Mouse (Mus musculus): Measurements from ENCODE around the gene Hoxb7. TPM values are rescaled to one million over a fixed set of nuclear protein-coding genes. Genes with fewer than 3 reads are reported as not detected.

The Hoxb7 gene
- polyA plus RNA-seq, 1 experiment from 2014 or later, result 0.51 TPM

GRCm38 (mm10) chr11:96272024-96272921 is 14.2 kb upstream of the Hoxb7 start:
- TF ChIP-seq EP300 (IDR thresholded peaks at IDR 0.05; ENCODE audit: low read depth), result no peak
- no peak for TF ChIP-seq CTCF (IDR thresholded peaks at IDR 0.05; ENCODE audit: low read depth)
- Histone ChIP-seq H3K9me3 (ENCODE audit: low read length) (no peaks in the 10 kb centered on the region), H3K9ac (replicated peaks) (no peak overlapping the region), H3K4me1 (ENCODE audit: insufficient read depth) (peaks cover 4% of the 10 kb centered on the region; the same call in 1 of the 2 replicates), H3K36me3 (replicated peaks; ENCODE audit: insufficient read depth, low read length) (no peaks in the 10 kb centered on the region), H3K4me3 (ENCODE audit: low read depth, low read length) (peak overlapping the region; percentile 13; the same call in 1 of the 2 replicates), H3K27ac (ENCODE audit: low read depth) (no peak overlapping the region), H3K4me2 (ENCODE audit: low read depth, low read length) (peak overlapping the region; percentile 13; the same call in 1 of the 2 replicates), H3K27me3 (ENCODE audit: insufficient read depth, low read length) (peaks cover 99% of the 10 kb centered on the region)
- DNase-seq, result no peak
- no peak for ATAC-seq
- 1% methylated on average over 57 of the region's 58 CpGs for WGBS (ENCODE audit: insufficient replicate concordance)

GRCm38 (mm10) chr11:96274428-96274827 is 12.0 kb upstream of the Hoxb7 start:
- Histone ChIP-seq H3K9ac (replicated peaks) (no peak overlapping the region), H3K36me3 (replicated peaks; ENCODE audit: insufficient read depth, low read length) (no peaks in the 10 kb centered on the region), H3K27ac (ENCODE audit: low read depth) (no peak overlapping the region), H3K9me3 (ENCODE audit: low read length) (no peaks in the 10 kb centered on the region), H3K4me3 (ENCODE audit: low read depth, low read length) (no peak overlapping the region), H3K27me3 (ENCODE audit: insufficient read depth, low read length) (peaks cover 98% of the 10 kb centered on the region), H3K4me2 (ENCODE audit: low read depth, low read length) (no peak overlapping the region), H3K4me1 (ENCODE audit: insufficient read depth) (peaks cover 4% of the 10 kb centered on the region; the same call in 1 of the 2 replicates)
- DNase-seq, result no peak
- WGBS (ENCODE audit: insufficient replicate concordance), result 43% methylated on average over 10 of the region's 10 CpGs
- TF ChIP-seq EP300 (IDR thresholded peaks at IDR 0.05; ENCODE audit: low read depth) (no peak), CTCF (IDR thresholded peaks at IDR 0.05; ENCODE audit: low read depth) (no peak)
- no peak for ATAC-seq

GRCm38 (mm10) chr11:96275896-96276295 is 10.5 kb upstream of the Hoxb7 start:
- 18% methylated on average over 4 of the region's 4 CpGs for WGBS (ENCODE audit: insufficient replicate concordance)
- no peak overlapping the region for H3K27ac ChIP-seq (ENCODE audit: low read depth)
- H3K4me2 ChIP-seq (ENCODE audit: low read depth, low read length), result no peak overlapping the region
- H3K36me3 ChIP-seq (replicated peaks; ENCODE audit: insufficient read depth, low read length), result no peaks in the 10 kb centered on the region
- no peak for TF ChIP-seq CTCF (IDR thresholded peaks at IDR 0.05; ENCODE audit: low read depth)
- TF ChIP-seq EP300 (IDR thresholded peaks at IDR 0.05; ENCODE audit: low read depth), result no peak
- peaks cover 95% of the 10 kb centered on the region for H3K27me3 ChIP-seq (ENCODE audit: insufficient read depth, low read length)
- no peak overlapping the region for H3K9ac ChIP-seq (replicated peaks)
- ATAC-seq (no peak), DNase-seq (no peak)
- H3K9me3 ChIP-seq (ENCODE audit: low read length), result no peaks in the 10 kb centered on the region
- peaks cover 4% of the 10 kb centered on the region; the same call in 1 of the 2 replicates for H3K4me1 ChIP-seq (ENCODE audit: insufficient read depth)
- no peak overlapping the region for H3K4me3 ChIP-seq (ENCODE audit: low read depth, low read length)

- TF ChIP-seq EP300 (IDR thresholded peaks at IDR 0.05; ENCODE audit: low read depth) (no peak), CTCF (IDR thresholded peaks at IDR 0.05; ENCODE audit: low read depth) (no peak)
- no peaks in the 10 kb centered on the region for H3K9me3 ChIP-seq (ENCODE audit: low read length)
- H3K4me3 ChIP-seq (ENCODE audit: low read depth, low read length), result no peak overlapping the region
- no peaks in the 10 kb centered on the region for H3K36me3 ChIP-seq (replicated peaks; ENCODE audit: insufficient read depth, low read length)
- H3K4me1 ChIP-seq (ENCODE audit: insufficient read depth), result no peaks in the 10 kb centered on the region
- no peak overlapping the region for H3K9ac ChIP-seq (replicated peaks)
- WGBS (ENCODE audit: insufficient replicate concordance), result 4% methylated on average over 35 of the region's 35 CpGs
- no peak for ATAC-seq
- no peak overlapping the region for H3K4me2 ChIP-seq (ENCODE audit: low read depth, low read length)
- no peak for DNase-seq
- H3K27ac ChIP-seq (ENCODE audit: low read depth), result no peak overlapping the region
- peaks cover 94% of the 10 kb centered on the region for H3K27me3 ChIP-seq (ENCODE audit: insufficient read depth, low read length)
Observed at GRCm38 (mm10) chr11:96277151-96278044, 9.0 kb upstream of the Hoxb7 start.

- Histone ChIP-seq H3K4me1 (ENCODE audit: insufficient read depth) (no peaks in the 10 kb centered on the region), H3K9me3 (ENCODE audit: low read length) (no peaks in the 10 kb centered on the region), H3K4me2 (ENCODE audit: low read depth, low read length) (no peak overlapping the region), H3K9ac (replicated peaks) (no peak overlapping the region), H3K27ac (ENCODE audit: low read depth) (no peak overlapping the region), H3K36me3 (replicated peaks; ENCODE audit: insufficient read depth, low read length) (no peaks in the 10 kb centered on the region), H3K4me3 (ENCODE audit: low read depth, low read length) (no peak overlapping the region), H3K27me3 (ENCODE audit: insufficient read depth, low read length) (peaks cover 94% of the 10 kb centered on the region)
- TF ChIP-seq CTCF (IDR thresholded peaks at IDR 0.05; ENCODE audit: low read depth), result no peak
- no peak for TF ChIP-seq EP300 (IDR thresholded peaks at IDR 0.05; ENCODE audit: low read depth)
- WGBS (ENCODE audit: insufficient replicate concordance), result 15% methylated on average over 14 of the region's 14 CpGs
- ATAC-seq (no peak), DNase-seq (no peak)
Observed at GRCm38 (mm10) chr11:96278324-96278723, 8.1 kb upstream of the Hoxb7 start.

GRCm38 (mm10) chr11:96278773-96279172 is 7.7 kb upstream of the Hoxb7 start:
- Histone ChIP-seq H3K27ac (ENCODE audit: low read depth) (no peak overlapping the region), H3K27me3 (ENCODE audit: insufficient read depth, low read length) (peaks cover 94% of the 10 kb centered on the region), H3K4me2 (ENCODE audit: low read depth, low read length) (no peak overlapping the region), H3K9me3 (ENCODE audit: low read length) (no peaks in the 10 kb centered on the region), H3K4me3 (ENCODE audit: low read depth, low read length) (no peak overlapping the region), H3K4me1 (ENCODE audit: insufficient read depth) (no peaks in the 10 kb centered on the region), H3K36me3 (replicated peaks; ENCODE audit: insufficient read depth, low read length) (no peaks in the 10 kb centered on the region), H3K9ac (replicated peaks) (no peak overlapping the region)
- ATAC-seq (peak; percentile 48; the same call in 1 of the 2 replicates), DNase-seq (peak; percentile 86)
- TF ChIP-seq CTCF (IDR thresholded peaks at IDR 0.05; ENCODE audit: low read depth), result peak; percentile 84
- no peak for TF ChIP-seq EP300 (IDR thresholded peaks at IDR 0.05; ENCODE audit: low read depth)
- under 1% methylated on average over 9 of the region's 9 CpGs for WGBS (ENCODE audit: insufficient replicate concordance)
